In the genomic region with DNA sequence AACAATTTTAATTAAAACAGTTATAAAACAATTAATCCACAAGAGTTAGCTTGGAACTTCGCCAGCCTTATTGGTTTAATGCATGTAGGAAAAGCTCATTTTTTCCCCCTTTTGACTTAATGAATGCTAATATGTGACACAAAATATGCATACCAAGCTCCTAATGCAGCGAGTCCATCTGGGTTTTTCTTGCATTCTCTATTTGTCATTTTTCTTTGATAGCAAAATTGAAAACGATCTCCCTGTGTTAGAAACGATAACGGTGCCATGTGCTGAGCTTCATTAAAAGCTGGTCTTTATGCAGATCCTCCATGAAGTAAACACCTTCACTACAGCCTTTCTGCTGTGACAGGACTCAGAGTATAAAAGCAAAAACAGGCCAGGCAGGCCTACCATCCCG, we compare ENCODE assay signal across 22 mouse cellular contexts.
DNase-seq lines count a peak whose midpoint lies in the region; ATAC-seq lines count a peak whose summit lies in the region.
"Had no signal": no experiment of that assay in that cellular context is flagged by ENCODE, and none has a peak within 500 bp of the region (broad histone marks: within the 10 kb centered on the region; RNA-seq: fewer than 3 reads in every experiment).

No protein-coding gene starts in this region.

- H3K27me3 ChIP-seq in embryonic facial prominence, embryonic 13.5 days, result no peaks in the 10 kb centered on the region
- no peaks in the 10 kb centered on the region for H3K27me3 ChIP-seq in embryonic facial prominence, embryonic 10.5 days (replicated peaks; ENCODE audit: low read depth, poor library complexity, severe bottlenecking)
- H3K27me3 ChIP-seq in forebrain, embryonic 14.5 days (replicated peaks; ENCODE audit: control insufficient read depth, insufficient read depth, low read length), result no peaks in the 10 kb centered on the region
- no peaks in the 10 kb centered on the region for H3K27me3 ChIP-seq in forebrain, embryonic 11.5 days (ENCODE audit: control insufficient read depth, insufficient read depth, low read length)
- no peaks in the 10 kb centered on the region for H3K27me3 ChIP-seq in forebrain, embryonic 16.5 days (replicated peaks; ENCODE audit: control insufficient read depth, insufficient read depth, low read length)
- no peaks in the 10 kb centered on the region for H3K27me3 ChIP-seq in forebrain, embryonic 12.5 days
- H3K27me3 ChIP-seq in midbrain, embryonic 14.5 days (ENCODE audit: control insufficient read depth, insufficient read depth, low read length), result no peaks in the 10 kb centered on the region
- peaks cover 8% of the 10 kb centered on the region; the same call in 1 of the 2 replicates for H3K27me3 ChIP-seq in midbrain, embryonic 10.5 days (ENCODE audit: low read depth, poor library complexity, severe bottlenecking)
- H3K27me3 ChIP-seq: CH12.LX, Patski had no signal

- H3K4me2 ChIP-seq in embryonic facial prominence, embryonic 13.5 days, result no peak overlapping the region
- no peak overlapping the region for H3K4me2 ChIP-seq in forebrain, embryonic 14.5 days (ENCODE audit: low read length)
- no peak overlapping the region for H3K4me2 ChIP-seq in forebrain, embryonic 11.5 days (ENCODE audit: low read depth, low read length, severe bottlenecking)
- 0 out of 2 replicates have a peak overlapping the region, but pooled peaks have one; percentile 21 for H3K4me2 ChIP-seq in forebrain, embryonic 16.5 days (ENCODE audit: low read length)
- H3K4me2 ChIP-seq in forebrain, embryonic 12.5 days, result no peak overlapping the region
- no peak overlapping the region for H3K4me2 ChIP-seq in midbrain, embryonic 14.5 days (ENCODE audit: low read length)

- no peaks in the 10 kb centered on the region for H3K36me3 ChIP-seq in embryonic facial prominence, embryonic 13.5 days
- H3K36me3 ChIP-seq in embryonic facial prominence, embryonic 10.5 days (replicated peaks), result no peaks in the 10 kb centered on the region
- no peaks in the 10 kb centered on the region for H3K36me3 ChIP-seq in forebrain, embryonic 14.5 days (ENCODE audit: control insufficient read depth, insufficient read depth, low read length)
- H3K36me3 ChIP-seq in forebrain, embryonic 11.5 days (ENCODE audit: control insufficient read depth, insufficient read depth, low read length), result no peaks in the 10 kb centered on the region
- H3K36me3 ChIP-seq in forebrain, embryonic 16.5 days (ENCODE audit: control insufficient read depth, insufficient read depth), result no peaks in the 10 kb centered on the region
- no peaks in the 10 kb centered on the region for H3K36me3 ChIP-seq in forebrain, embryonic 12.5 days (replicated peaks)
- no peaks in the 10 kb centered on the region for H3K36me3 ChIP-seq in midbrain, embryonic 14.5 days (ENCODE audit: control insufficient read depth, insufficient read depth, low read length)
- no peaks in the 10 kb centered on the region for H3K36me3 ChIP-seq in midbrain, embryonic 10.5 days
- H3K36me3 ChIP-seq: G1E had no signal

- no peak overlapping the region for H3K4me3 ChIP-seq in embryonic facial prominence, embryonic 13.5 days
- no peak overlapping the region for H3K4me3 ChIP-seq in embryonic facial prominence, embryonic 10.5 days
- no peak overlapping the region for H3K4me3 ChIP-seq in forebrain, embryonic 14.5 days (ENCODE audit: low read depth, low read length)
- no peak overlapping the region for H3K4me3 ChIP-seq in forebrain, embryonic 11.5 days (ENCODE audit: low read depth, low read length)
- no peak overlapping the region for H3K4me3 ChIP-seq in forebrain, embryonic 16.5 days (replicated peaks; ENCODE audit: low read length)
- no peak overlapping the region for H3K4me3 ChIP-seq in forebrain, embryonic 12.5 days (replicated peaks)
- no peak overlapping the region for H3K4me3 ChIP-seq in midbrain, embryonic 14.5 days (replicated peaks; ENCODE audit: low read depth, low read length)
- no peak overlapping the region for H3K4me3 ChIP-seq in midbrain, embryonic 10.5 days

- H3K27ac ChIP-seq in embryonic facial prominence, embryonic 13.5 days, result 0 out of 2 replicates have a peak overlapping the region, but pooled peaks have one; percentile 33
- H3K27ac ChIP-seq in embryonic facial prominence, embryonic 10.5 days (replicated peaks), result no peak overlapping the region
- no peak overlapping the region; the same call in 1 of the 2 replicates for H3K27ac ChIP-seq in forebrain, embryonic 14.5 days (ENCODE audit: low read depth, low read length)
- no peak overlapping the region for H3K27ac ChIP-seq in forebrain, embryonic 11.5 days (ENCODE audit: low read depth, low read length)
- peak overlapping the region; percentile 75 for H3K27ac ChIP-seq in forebrain, embryonic 16.5 days (ENCODE audit: low read length)
- no peak overlapping the region for H3K27ac ChIP-seq in forebrain, embryonic 12.5 days
- H3K27ac ChIP-seq in midbrain, embryonic 14.5 days (replicated peaks; ENCODE audit: low read depth, low read length), result no peak overlapping the region
- H3K27ac ChIP-seq in midbrain, embryonic 10.5 days (replicated peaks), result no peak overlapping the region

- peaks cover 63% of the 10 kb centered on the region for H3K4me1 ChIP-seq in embryonic facial prominence, embryonic 13.5 days
- peaks cover 51% of the 10 kb centered on the region for H3K4me1 ChIP-seq in embryonic facial prominence, embryonic 10.5 days
- H3K4me1 ChIP-seq in forebrain, embryonic 14.5 days (ENCODE audit: control insufficient read depth, insufficient read depth, low read length), result peaks cover 39% of the 10 kb centered on the region
- H3K4me1 ChIP-seq in forebrain, embryonic 11.5 days (replicated peaks; ENCODE audit: control insufficient read depth, insufficient read depth, low read length), result peaks cover 8% of the 10 kb centered on the region
- H3K4me1 ChIP-seq in forebrain, embryonic 16.5 days (replicated peaks; ENCODE audit: control insufficient read depth, insufficient read depth, low read length), result peaks cover 50% of the 10 kb centered on the region
- peaks cover 42% of the 10 kb centered on the region for H3K4me1 ChIP-seq in forebrain, embryonic 12.5 days
- peaks cover 29% of the 10 kb centered on the region for H3K4me1 ChIP-seq in midbrain, embryonic 14.5 days (ENCODE audit: control insufficient read depth, insufficient read depth, low read length)
- peaks cover 54% of the 10 kb centered on the region for H3K4me1 ChIP-seq in midbrain, embryonic 10.5 days

- ATAC-seq in embryonic facial prominence, embryonic 13.5 days (ENCODE audit: insufficient number of reproducible peaks, insufficient read depth, low FRiP score, low TSS enrichment, low read depth), result no peak
- peak; percentile 42; the same call in 1 of the 2 replicates for ATAC-seq in forebrain, embryonic 14.5 days
- no peak for ATAC-seq in forebrain, embryonic 11.5 days (replicated peaks; ENCODE audit: low FRiP score)
- peak; percentile 47; the same call in 1 of the 2 replicates for ATAC-seq in forebrain, embryonic 16.5 days
- ATAC-seq in forebrain, embryonic 12.5 days (ENCODE audit: low FRiP score), result no peak
- ATAC-seq in midbrain, embryonic 14.5 days (ENCODE audit: low FRiP score, low TSS enrichment), result no peak
- ATAC-seq: activated CD4-positive, CD25-positive, alpha-beta regulatory T cell, adult 4 months; CD4-positive, CD25-positive, alpha-beta regulatory T cell, adult 4 months; Patski had no signal

- DNase-seq in embryonic facial prominence, embryonic 10.5 days (ENCODE audit: low spot score), result no peak
- peak; percentile 62 for DNase-seq in forebrain, embryonic 14.5 days (ENCODE audit: low spot score)
- DNase-seq in forebrain, embryonic 11.5 days (ENCODE audit: low spot score), result no peak
- peak; percentile 56 for DNase-seq in midbrain, embryonic 14.5 days
- DNase-seq in midbrain, embryonic 10.5 days (ENCODE audit: low spot score), result no peak
- DNase-seq: adrenal gland, adult 8-10 months; adrenal gland, postnatal 14 days; adrenal gland, postnatal 36 days; B cell, adult 2 months; cerebellum, adult 11 months; cerebellum, adult 18-20 months; cerebellum, adult 9-10 months; cerebellum, postnatal 10 days; cerebellum, postnatal 25 days had no signal

- no peak overlapping the region for H3K9ac ChIP-seq in embryonic facial prominence, embryonic 13.5 days
- H3K9ac ChIP-seq in forebrain, embryonic 14.5 days (ENCODE audit: low read length), result no peak overlapping the region
- H3K9ac ChIP-seq in forebrain, embryonic 11.5 days (ENCODE audit: low read length), result no peak overlapping the region
- H3K9ac ChIP-seq in forebrain, embryonic 16.5 days (replicated peaks; ENCODE audit: low read depth, low read length), result no peak overlapping the region
- no peak overlapping the region for H3K9ac ChIP-seq in forebrain, embryonic 12.5 days
- H3K9ac ChIP-seq in midbrain, embryonic 14.5 days (replicated peaks; ENCODE audit: low read length), result no peak overlapping the region

- WGBS in embryonic facial prominence, embryonic 13.5 days, result 67% methylated on average over 6 of the region's 6 CpGs
- 84% methylated on average over 6 of the region's 6 CpGs for WGBS in embryonic facial prominence, embryonic 10.5 days
- WGBS in forebrain, embryonic 14.5 days, result 24% methylated on average over 6 of the region's 6 CpGs
- 71% methylated on average over 6 of the region's 6 CpGs for WGBS in forebrain, embryonic 11.5 days
- WGBS in forebrain, embryonic 16.5 days, result 25% methylated on average over 6 of the region's 6 CpGs
- 46% methylated on average over 6 of the region's 6 CpGs for WGBS in forebrain, embryonic 12.5 days
- 26% methylated on average over 6 of the region's 6 CpGs for WGBS in midbrain, embryonic 14.5 days
- 84% methylated on average over 6 of the region's 6 CpGs for WGBS in midbrain, embryonic 10.5 days

- H3K9me3 ChIP-seq in embryonic facial prominence, embryonic 13.5 days, result no peaks in the 10 kb centered on the region
- no peaks in the 10 kb centered on the region for H3K9me3 ChIP-seq in embryonic facial prominence, embryonic 10.5 days
- no peaks in the 10 kb centered on the region for H3K9me3 ChIP-seq in forebrain, embryonic 14.5 days (replicated peaks; ENCODE audit: control insufficient read depth, low read length)
- no peaks in the 10 kb centered on the region for H3K9me3 ChIP-seq in forebrain, embryonic 11.5 days (ENCODE audit: control insufficient read depth, low read length)
- H3K9me3 ChIP-seq in forebrain, embryonic 16.5 days (ENCODE audit: control insufficient read depth, low read length), result no peaks in the 10 kb centered on the region
- H3K9me3 ChIP-seq in forebrain, embryonic 12.5 days, result no peaks in the 10 kb centered on the region
- H3K9me3 ChIP-seq in midbrain, embryonic 14.5 days (ENCODE audit: control insufficient read depth, low read length), result no peaks in the 10 kb centered on the region
- H3K9me3 ChIP-seq in midbrain, embryonic 10.5 days (replicated peaks), result no peaks in the 10 kb centered on the region
- H3K9me3 ChIP-seq: G1E had no signal

Comparison
In these comparisons a context has a peak if more than half of its experiments do, and no peak if none do; other contexts are left out.
1. ATAC-seq: peak in forebrain, embryonic 14.5 days (single experiment) and forebrain, embryonic 16.5 days (single experiment); none in embryonic facial prominence, embryonic 13.5 days (single experiment), forebrain, embryonic 11.5 days (single experiment), forebrain, embryonic 12.5 days (single experiment) and midbrain, embryonic 14.5 days (single experiment).
2. H3K27ac ChIP-seq: peak in embryonic facial prominence, embryonic 13.5 days (single experiment) and forebrain, embryonic 16.5 days (single experiment); none in embryonic facial prominence, embryonic 10.5 days (single experiment), forebrain, embryonic 14.5 days (single experiment), forebrain, embryonic 11.5 days (single experiment), forebrain, embryonic 12.5 days (single experiment), midbrain, embryonic 14.5 days (single experiment) and midbrain, embryonic 10.5 days (single experiment).
3. DNase-seq: peak in forebrain, embryonic 14.5 days (single experiment) and midbrain, embryonic 14.5 days (single experiment); none in embryonic facial prominence, embryonic 10.5 days (single experiment), forebrain, embryonic 11.5 days (single experiment) and midbrain, embryonic 10.5 days (single experiment).